Mouse (Mus musculus): Measurements from ENCODE around the gene Ap5s1. TPM values are rescaled to one million over a fixed set of nuclear protein-coding genes. Genes with fewer than 3 reads are reported as not detected.

The Ap5s1 gene
- total and polyA plus RNA-seq, 3 experiments = 9.1 to 22.5 (median 9.9) TPM

DNA sequence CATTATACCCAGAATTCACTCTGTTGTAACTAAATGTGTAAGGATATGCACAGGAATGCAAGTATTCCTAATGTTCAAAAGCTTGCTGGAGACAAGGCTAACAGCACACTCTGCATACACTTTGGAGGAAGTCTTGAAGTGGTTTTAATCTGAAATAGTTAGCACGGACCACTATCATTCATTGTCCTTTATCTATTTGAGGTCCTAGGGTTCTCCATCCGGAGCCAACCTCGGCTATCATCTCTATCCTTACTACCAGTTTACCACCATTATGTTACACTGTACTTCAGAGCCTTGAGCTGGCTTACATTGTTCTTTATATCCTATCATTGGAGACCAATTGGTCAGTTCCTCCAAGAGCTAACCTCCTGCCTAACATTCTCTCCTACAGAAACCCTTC, 20.4 kb downstream of the Ap5s1 start:
- Histone ChIP-seq H3K27ac (ENCODE audit: insufficient read depth, low read depth) (no peak overlapping the region), H3K4me1 (ENCODE audit: control insufficient read depth in 1 of 2, insufficient read depth in 2 of 2) (peaks cover 6 to 12% of the 10 kb centered on the region in 2 experiments), H3K4me2 (ENCODE audit: insufficient read depth, low read depth, poor library complexity, severe bottlenecking) (no peak overlapping the region), H3K9ac (ENCODE audit: insufficient read depth, low read depth) (no peak overlapping the region), H3K27me3 (replicated peaks) (peaks cover 5% of the 10 kb centered on the region), H3K4me3 (replicated peaks in 1 of 3; ENCODE audit: low read depth in 2 of 3, low read length in 2 of 3, poor library complexity in 1 of 3) (no peak overlapping the region), H3K36me3 (replicated peaks in 1 of 2; ENCODE audit: control insufficient read depth in 1 of 2, insufficient read depth in 1 of 2, low read length in 1 of 2) (no peaks in the 10 kb centered on the region), H3K9me3 (replicated peaks; ENCODE audit: low read length) (no peaks in the 10 kb centered on the region), H3K79me2 (replicated peaks; ENCODE audit: control insufficient read depth, extremely low read depth, insufficient read depth, poor library complexity, severe bottlenecking) (no peaks in the 10 kb centered on the region)
- TF ChIP-seq JUN (IDR thresholded peaks at IDR 0.05; ENCODE audit: insufficient read depth, low read depth, low read length) (no peak), ZMIZ1 (IDR thresholded peaks at IDR 0.05; ENCODE audit: low read depth, low read length) (no peak), MEF2A (IDR thresholded peaks at IDR 0.05; ENCODE audit: borderline replicate concordance, low read depth, low read length) (no peak), RAD21 (IDR thresholded peaks at IDR 0.05; ENCODE audit: low read depth, low read length) (no peak), SIN3A (IDR thresholded peaks at IDR 0.05; ENCODE audit: low read length) (no peak), MAFK (IDR thresholded peaks at IDR 0.05; ENCODE audit: insufficient replicate concordance, low read length) (no peak), MXI1 (IDR thresholded peaks at IDR 0.05; ENCODE audit: low read depth, low read length) (no peak), RCOR1 (conservative IDR thresholded peaks at IDR 0.05; ENCODE audit: low read depth, low read length) (no peak), HCFC1 (IDR thresholded peaks at IDR 0.05; ENCODE audit: low read depth, low read length) (no peak), MAZ (IDR thresholded peaks at IDR 0.05; ENCODE audit: low read depth, low read length) (no peak), NRF1 (IDR thresholded peaks at IDR 0.05; ENCODE audit: low read depth, low read length) (no peak), GABPA (IDR thresholded peaks at IDR 0.05; ENCODE audit: insufficient replicate concordance, low read depth, low read length) (no peak), TBP (conservative IDR thresholded peaks at IDR 0.05; ENCODE audit: low read depth, low read length) (no peak), MYC (IDR thresholded peaks at IDR 0.05; ENCODE audit: low read depth, low read length) (no peak), USF2 (conservative IDR thresholded peaks at IDR 0.05; ENCODE audit: low read depth, low read length) (no peak)
- DNase-seq (ENCODE audit: extremely low read depth) = no peak
- dilution Hi-C loops (cut with MboI; ENCODE audit: extremely low pct_ligation_motif_present, extremely low pct_unique_long_range_greater_than_20kb, low sequenced_read_pairs) = no loop called here
- in situ Hi-C loops (cut with MboI; ENCODE audit: low pct_ligation_motif_present, low pct_unique_long_range_greater_than_20kb, low sequenced_read_pairs) = no loop called here

DNA sequence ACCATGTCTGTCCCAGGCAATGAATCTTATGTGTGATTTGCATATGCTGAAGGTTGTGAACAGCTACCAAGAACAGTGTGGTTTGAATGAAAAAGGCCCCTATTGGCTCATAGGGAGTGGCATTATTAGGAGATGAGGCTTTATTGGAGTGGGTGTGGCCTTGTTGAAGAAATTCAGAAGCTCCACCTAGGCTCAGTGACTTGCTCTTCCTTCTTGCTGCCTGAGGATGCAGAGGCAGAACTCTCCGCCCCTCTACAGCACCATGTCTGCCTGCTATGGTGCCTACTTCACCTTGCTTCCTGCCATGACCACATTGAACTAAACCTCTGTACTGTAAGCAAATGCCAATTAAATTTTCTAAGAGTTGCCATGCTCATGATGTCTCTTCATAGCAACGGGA, 25.7 kb downstream of the Ap5s1 start:
- Histone ChIP-seq H3K4me3 (replicated peaks in 1 of 3; ENCODE audit: low read depth in 2 of 3, low read length in 2 of 3, poor library complexity in 1 of 3) (peak overlapping the region in 1 of 3 experiments; percentile 91), H3K4me1 (ENCODE audit: control insufficient read depth in 1 of 2, insufficient read depth in 2 of 2) (peaks cover 18 to 32% of the 10 kb centered on the region in 2 experiments), H3K27ac (ENCODE audit: insufficient read depth, low read depth) (no peak overlapping the region), H3K36me3 (replicated peaks in 1 of 2; ENCODE audit: control insufficient read depth in 1 of 2, insufficient read depth in 1 of 2, low read length in 1 of 2) (peaks cover 0 to 16% of the 10 kb centered on the region in 2 experiments), H3K79me2 (replicated peaks; ENCODE audit: control insufficient read depth, extremely low read depth, insufficient read depth, poor library complexity, severe bottlenecking) (peaks cover 9% of the 10 kb centered on the region; the same call in 1 of the 2 replicates), H3K9me3 (replicated peaks; ENCODE audit: low read length) (no peaks in the 10 kb centered on the region), H3K27me3 (replicated peaks) (peaks cover 3% of the 10 kb centered on the region), H3K9ac (ENCODE audit: insufficient read depth, low read depth) (no peak overlapping the region), H3K4me2 (ENCODE audit: insufficient read depth, low read depth, poor library complexity, severe bottlenecking) (no peak overlapping the region)
- peak; percentile 83 for DNase-seq (ENCODE audit: extremely low read depth)
- in situ Hi-C loops (cut with MboI; ENCODE audit: low pct_ligation_motif_present, low pct_unique_long_range_greater_than_20kb, low sequenced_read_pairs) (no loop called here), dilution Hi-C loops (cut with MboI; ENCODE audit: extremely low pct_ligation_motif_present, extremely low pct_unique_long_range_greater_than_20kb, low sequenced_read_pairs) (no loop called here)
- TF ChIP-seq TBP (conservative IDR thresholded peaks at IDR 0.05; ENCODE audit: low read depth, low read length) (0 out of 2 replicates have a peak, but pooled peaks have one; percentile 20), POLR2A (IDR thresholded peaks at IDR 0.05; ENCODE audit: low read depth, low read length) (peak; percentile 51), MAFK (IDR thresholded peaks at IDR 0.05; ENCODE audit: insufficient replicate concordance, low read length) (no peak)

Measured in CH12.LX (cell line).